Mouse (Mus musculus) small intestine, adult 2 months (tissue): Measurements from ENCODE around the gene Ube4b.

Experiments used
- CTCF ChIP-seq: fragments of 200-500 bp; IDR thresholded peaks from 2 replicates; pipeline ENCODE4 v1.5.1; 2012; ENCODE audit warnings: low read depth, mild to moderate bottlenecking, control low read depth, inconsistent platforms, low read length, moderate library complexity, mixed read lengths; ENCODE audit not compliant: insufficient replicate concordance, insufficient read length; ENCODE audit errors: extremely low read depth
- POLR2A ChIP-seq: fragments of 200-500 bp; IDR thresholded peaks from 2 replicates; pipeline ENCODE4 v1.6.1; 2012; ENCODE audit warnings: low read depth, mild to moderate bottlenecking, control low read depth, inconsistent platforms, low read length, moderate library complexity

DNA sequence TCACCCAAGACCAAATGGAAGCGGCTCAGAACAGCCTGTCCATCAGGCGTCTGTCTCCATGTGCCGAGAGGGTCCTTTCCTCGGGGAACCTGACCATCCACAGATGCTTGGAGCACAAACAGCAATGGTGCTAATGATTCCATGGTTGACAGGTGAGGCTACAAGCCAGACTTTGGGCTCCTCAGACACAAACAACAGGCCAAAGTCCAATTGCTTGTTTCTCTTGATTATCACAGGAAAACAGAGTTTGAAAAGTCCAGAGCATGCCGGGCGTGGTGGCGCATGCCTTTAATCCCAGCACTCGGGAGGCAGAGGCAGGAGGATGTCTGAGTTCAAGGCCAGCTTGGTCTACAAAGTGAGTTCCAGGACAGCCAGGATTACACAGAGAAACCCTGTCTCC, 71.9 kb downstream of the Ube4b start:
- TF ChIP-seq CTCF (no peak), POLR2A (no peak)
